Mouse (Mus musculus): Measurements from ENCODE around the gene Col26a1. TPM values are rescaled to one million over a fixed set of nuclear protein-coding genes. Genes with fewer than 3 reads are reported as not detected.

The Col26a1 gene
- total and polyA plus RNA-seq, 2 experiments from 2014 or later = 35.5 to 61.9 TPM

- H3K4me3 ChIP-seq (ENCODE audit: low read depth, low read length) = no peak overlapping the region
- H3K27me3 ChIP-seq (ENCODE audit: insufficient read depth, low read length) = peaks cover 7% of the 10 kb centered on the region
- ATAC-seq (ENCODE audit: low FRiP score) = no peak
- DNase-seq (ENCODE audit: low spot score) = no peak
- no peak overlapping the region for H3K4me2 ChIP-seq (ENCODE audit: low read depth, low read length, poor library complexity, severe bottlenecking)
- H3K27ac ChIP-seq (ENCODE audit: low read depth, low read length) = no peak overlapping the region
- no peaks in the 10 kb centered on the region for H3K36me3 ChIP-seq (ENCODE audit: insufficient read depth, low read length)
- no peak for TF ChIP-seq CTCF (IDR thresholded peaks at IDR 0.05)
- WGBS = 42% methylated on average over 7 of the region's 7 CpGs
- H3K9ac ChIP-seq (replicated peaks; ENCODE audit: low read length, poor library complexity, severe bottlenecking) = no peak overlapping the region; the same call in 1 of the 2 replicates
- peaks cover 3% of the 10 kb centered on the region; the same call in 1 of the 2 replicates for H3K4me1 ChIP-seq (ENCODE audit: insufficient read depth, low read length)
- no peaks in the 10 kb centered on the region for H3K9me3 ChIP-seq (ENCODE audit: low read length)
Measured at GRCm38 (mm10) chr5:136886957-136887356, 3.9 kb upstream of the Col26a1 start.

GRCm38 (mm10) chr5:136882055-136882787 lies 788 bp downstream of the Col26a1 start:
- Histone ChIP-seq H3K9ac (replicated peaks; ENCODE audit: low read length, poor library complexity, severe bottlenecking) (peak overlapping the region; percentile 68), H3K9me3 (ENCODE audit: low read length) (no peaks in the 10 kb centered on the region), H3K4me2 (ENCODE audit: low read depth, low read length, poor library complexity, severe bottlenecking) (peak overlapping the region; percentile 79), H3K4me1 (ENCODE audit: insufficient read depth, low read length) (peaks cover 3% of the 10 kb centered on the region; the same call in 1 of the 2 replicates), H3K27me3 (ENCODE audit: insufficient read depth, low read length) (peaks cover 12% of the 10 kb centered on the region), H3K27ac (ENCODE audit: low read depth, low read length) (no peak overlapping the region), H3K36me3 (ENCODE audit: insufficient read depth, low read length) (no peaks in the 10 kb centered on the region), H3K4me3 (ENCODE audit: low read depth, low read length) (peak overlapping the region; percentile 53)
- TF ChIP-seq CTCF (IDR thresholded peaks at IDR 0.05) = no peak
- WGBS = under 1% methylated on average over 47 of the region's 47 CpGs
- DNase-seq (ENCODE audit: low spot score) (no peak), ATAC-seq (ENCODE audit: low FRiP score) (no peak)

- H3K9me3 ChIP-seq (ENCODE audit: low read length) = no peaks in the 10 kb centered on the region
- ATAC-seq (ENCODE audit: low FRiP score) = 0 out of 2 replicates have a peak, but pooled peaks have one; percentile 52
- DNase-seq (ENCODE audit: low spot score) = peak; percentile 86
- peak overlapping the region; percentile 68 for H3K9ac ChIP-seq (replicated peaks; ENCODE audit: low read length, poor library complexity, severe bottlenecking)
- H3K4me1 ChIP-seq (ENCODE audit: insufficient read depth, low read length) = peaks cover 3% of the 10 kb centered on the region; the same call in 1 of the 2 replicates
- peaks cover 12% of the 10 kb centered on the region for H3K27me3 ChIP-seq (ENCODE audit: insufficient read depth, low read length)
- TF ChIP-seq CTCF (IDR thresholded peaks at IDR 0.05) = peak; percentile 95
- no peak overlapping the region for H3K27ac ChIP-seq (ENCODE audit: low read depth, low read length)
- peak overlapping the region; percentile 53 for H3K4me3 ChIP-seq (ENCODE audit: low read depth, low read length)
- H3K36me3 ChIP-seq (ENCODE audit: insufficient read depth, low read length) = no peaks in the 10 kb centered on the region
- peak overlapping the region; percentile 79 for H3K4me2 ChIP-seq (ENCODE audit: low read depth, low read length, poor library complexity, severe bottlenecking)
- WGBS = 5% methylated on average over 36 of the region's 39 CpGs
Measured at GRCm38 (mm10) chr5:136881380-136882009, 1.5 kb downstream of the Col26a1 start.

DNA sequence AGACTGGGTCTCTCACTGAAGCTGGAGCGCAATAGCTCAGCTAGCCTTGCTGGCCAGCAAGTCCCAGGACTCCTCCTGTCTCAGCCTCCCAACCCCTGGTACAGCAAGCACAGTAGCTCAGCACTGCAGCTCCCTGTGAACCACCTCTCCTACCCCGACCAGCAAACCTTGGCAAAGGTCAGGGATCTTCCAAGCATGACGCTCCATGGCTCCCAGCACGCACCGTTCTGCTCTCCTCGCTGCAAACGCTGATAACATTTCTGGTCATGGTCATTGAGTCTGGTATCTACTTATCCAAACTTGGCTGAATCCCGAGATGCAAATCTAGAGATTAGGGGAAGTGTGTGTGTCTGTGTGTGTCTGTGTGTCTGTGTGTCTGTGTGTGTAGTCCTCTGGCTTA lies 2.9 kb downstream of the Col26a1 start:
- DNase-seq (ENCODE audit: low spot score) (no peak), ATAC-seq (ENCODE audit: low FRiP score) (no peak)
- Histone ChIP-seq H3K9me3 (ENCODE audit: low read length) (no peaks in the 10 kb centered on the region), H3K4me3 (ENCODE audit: low read depth, low read length) (no peak overlapping the region), H3K9ac (replicated peaks; ENCODE audit: low read length, poor library complexity, severe bottlenecking) (no peak overlapping the region), H3K27me3 (ENCODE audit: insufficient read depth, low read length) (peaks cover 12% of the 10 kb centered on the region), H3K4me1 (ENCODE audit: insufficient read depth, low read length) (peaks cover 3% of the 10 kb centered on the region; the same call in 1 of the 2 replicates), H3K27ac (ENCODE audit: low read depth, low read length) (no peak overlapping the region), H3K4me2 (ENCODE audit: low read depth, low read length, poor library complexity, severe bottlenecking) (no peak overlapping the region), H3K36me3 (ENCODE audit: insufficient read depth, low read length) (no peaks in the 10 kb centered on the region)
- no peak for TF ChIP-seq CTCF (IDR thresholded peaks at IDR 0.05)
- WGBS = 79% methylated on average over 8 of the region's 8 CpGs

- H3K4me1 ChIP-seq (ENCODE audit: insufficient read depth, low read length) = no peaks in the 10 kb centered on the region
- H3K36me3 ChIP-seq (ENCODE audit: insufficient read depth, low read length) = no peaks in the 10 kb centered on the region
- 81% methylated on average over 10 of the region's 10 CpGs for WGBS
- ATAC-seq (ENCODE audit: low FRiP score) = no peak
- no peak overlapping the region for H3K9ac ChIP-seq (replicated peaks; ENCODE audit: low read length, poor library complexity, severe bottlenecking)
- no peak overlapping the region for H3K27ac ChIP-seq (ENCODE audit: low read depth, low read length)
- no peak for DNase-seq (ENCODE audit: low spot score)
- H3K27me3 ChIP-seq (ENCODE audit: insufficient read depth, low read length) = no peaks in the 10 kb centered on the region
- no peak for TF ChIP-seq CTCF (IDR thresholded peaks at IDR 0.05)
- no peak overlapping the region for H3K4me2 ChIP-seq (ENCODE audit: low read depth, low read length, poor library complexity, severe bottlenecking)
- no peak overlapping the region for H3K4me3 ChIP-seq (ENCODE audit: low read depth, low read length)
- no peaks in the 10 kb centered on the region for H3K9me3 ChIP-seq (ENCODE audit: low read length)
Measured at GRCm38 (mm10) chr5:136874271-136874670, 8.7 kb downstream of the Col26a1 start.

DNA sequence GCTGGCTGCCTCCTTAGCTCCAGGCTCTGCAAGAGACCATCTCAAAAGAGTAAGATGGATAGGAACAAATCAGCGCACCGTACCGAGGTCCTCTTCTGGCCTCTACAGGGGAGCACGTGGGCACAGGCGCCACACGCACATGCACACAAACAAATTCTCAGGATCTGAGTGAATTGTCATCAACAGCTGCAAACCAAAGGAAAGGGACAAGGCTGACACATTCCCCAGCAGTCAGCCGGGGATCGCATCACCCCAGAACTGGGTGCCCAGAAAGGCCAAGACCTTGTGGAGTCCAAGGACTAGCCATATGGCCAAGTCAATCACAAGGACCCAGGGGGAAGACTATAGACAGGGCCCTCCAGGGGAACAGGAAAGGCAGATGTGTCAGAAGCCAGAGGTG lies 10.6 kb downstream of the Col26a1 start:
- no peak for ATAC-seq (ENCODE audit: low FRiP score)
- Histone ChIP-seq H3K4me2 (ENCODE audit: low read depth, low read length, poor library complexity, severe bottlenecking) (no peak overlapping the region), H3K27ac (ENCODE audit: low read depth, low read length) (no peak overlapping the region), H3K27me3 (ENCODE audit: insufficient read depth, low read length) (no peaks in the 10 kb centered on the region), H3K9me3 (ENCODE audit: low read length) (no peaks in the 10 kb centered on the region), H3K4me1 (ENCODE audit: insufficient read depth, low read length) (no peaks in the 10 kb centered on the region), H3K4me3 (ENCODE audit: low read depth, low read length) (no peak overlapping the region), H3K36me3 (ENCODE audit: insufficient read depth, low read length) (no peaks in the 10 kb centered on the region), H3K9ac (replicated peaks; ENCODE audit: low read length, poor library complexity, severe bottlenecking) (no peak overlapping the region)
- DNase-seq (ENCODE audit: low spot score) = no peak
- WGBS = 83% methylated on average over 8 of the region's 8 CpGs
- no peak for TF ChIP-seq CTCF (IDR thresholded peaks at IDR 0.05)

Measured in midbrain, postnatal 0 days (tissue).